Mouse (Mus musculus): ENCODE results near the gene Hfe2. TPM values are rescaled to one million over a fixed set of nuclear protein-coding genes. Genes with fewer than 3 reads are reported as not detected.
"Not testable (repeated sequence)": the region's sequence is repeated elsewhere in the genome, so short reads cannot be mapped to it uniquely, and the experiment has no call there.

Hfe2 gene
- polyA plus RNA-seq (2012; ENCODE audit: insufficient read depth, insufficient read length, low replicate concordance, missing spikeins): not detected in 2 replicates

DNA sequence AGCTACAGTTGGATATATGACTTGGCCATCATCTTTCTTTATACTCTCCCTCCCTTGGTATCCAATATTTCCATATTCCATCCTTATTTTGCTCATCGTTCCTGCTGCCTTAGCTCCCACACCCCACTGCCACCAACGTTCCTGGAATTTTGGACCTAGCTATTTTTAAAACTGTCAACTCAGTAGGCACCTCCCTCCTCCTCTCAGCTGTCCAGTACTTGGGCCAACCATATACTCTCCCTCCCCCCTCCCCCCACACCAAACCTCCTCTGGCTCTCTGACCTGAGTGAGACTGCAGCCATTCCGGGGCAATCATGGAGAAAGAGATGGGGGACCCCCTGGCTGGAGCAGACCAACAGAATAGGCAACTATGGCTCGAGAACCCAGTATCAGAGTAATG is at the start of gene Hfe2:
TSS of gene Hfe2 (plus strand) at position 259 of the 400 bp plus-strand sequence.
- WGBS: 82% methylated on average over 4 of the region's 4 CpGs
- no peak for TF ChIP-seq CTCF (IDR thresholded peaks at IDR 0.05; ENCODE audit: insufficient read depth, low read depth, low read length)
- no peak within 1 kb of the TSS for H3K4me3 ChIP-seq (ENCODE audit: insufficient read depth, low read depth, low read length)
- peaks cover 8% of the 10 kb centered on the region for H3K4me1 ChIP-seq (ENCODE audit: control insufficient read depth, insufficient read depth, low read length)
- no peak within 1 kb of the TSS for H3K27ac ChIP-seq (ENCODE audit: insufficient read depth, low read depth, low read length)

DNA sequence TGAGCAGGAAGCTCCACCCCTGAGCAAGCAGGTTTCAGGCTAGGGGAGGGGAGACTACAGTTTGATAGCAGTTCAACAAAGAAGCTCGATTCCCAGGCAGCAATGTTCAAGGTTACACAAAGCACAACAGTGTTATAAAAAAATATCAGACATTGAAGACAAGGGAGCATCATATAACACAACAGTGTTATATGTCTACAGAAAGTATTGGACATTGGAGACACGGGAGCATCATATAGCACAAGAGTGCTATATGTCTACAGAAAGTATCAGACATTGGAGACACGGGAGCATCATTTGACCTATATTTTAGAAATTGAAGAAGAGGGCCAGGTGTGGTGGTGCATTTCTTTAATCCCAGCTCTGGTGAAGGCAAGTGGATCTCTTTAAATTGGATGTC is 47.9 kb upstream of the Hfe2 start:
- no peak for TF ChIP-seq CTCF (IDR thresholded peaks at IDR 0.05; ENCODE audit: insufficient read depth, low read depth, low read length)
- TF ChIP-seq POLR2A (IDR thresholded peaks at IDR 0.05; ENCODE audit: insufficient read depth, low read depth, low read length): no peak
- Histone ChIP-seq H3K4me3 (ENCODE audit: insufficient read depth, low read depth, low read length) (no peak overlapping the region), H3K4me1 (ENCODE audit: control insufficient read depth, insufficient read depth, low read length) (peaks cover 5% of the 10 kb centered on the region), H3K27ac (ENCODE audit: insufficient read depth, low read depth, low read length) (no peak overlapping the region)
- WGBS: 60% methylated on average over 3 of the region's 3 CpGs

DNA sequence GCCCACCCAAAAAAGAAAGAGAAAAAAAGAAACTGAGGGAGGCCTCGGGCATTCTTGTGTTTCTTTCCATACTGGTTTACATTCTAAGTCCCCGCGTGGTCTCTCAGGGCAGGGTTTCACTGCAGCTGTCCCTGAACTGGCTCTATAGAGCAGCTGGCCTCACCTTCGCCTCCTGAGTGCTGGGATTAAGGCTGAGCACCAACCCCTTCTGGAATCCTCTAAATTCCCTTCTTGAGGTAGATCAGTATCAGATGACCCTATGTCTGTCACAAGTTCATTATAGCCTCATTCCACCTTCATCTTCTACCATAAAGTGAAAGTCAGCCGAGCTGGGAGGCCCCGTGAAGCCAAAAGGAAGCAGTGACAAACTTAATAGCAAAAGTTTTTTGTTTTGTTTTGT is 47.4 kb upstream of the Hfe2 start:
- no peak overlapping the region for H3K27ac ChIP-seq (ENCODE audit: insufficient read depth, low read depth, low read length)
- H3K4me3 ChIP-seq (ENCODE audit: insufficient read depth, low read depth, low read length): no peak overlapping the region
- H3K4me1 ChIP-seq (ENCODE audit: control insufficient read depth, insufficient read depth, low read length): peaks cover 5% of the 10 kb centered on the region
- TF ChIP-seq POLR2A (IDR thresholded peaks at IDR 0.05; ENCODE audit: insufficient read depth, low read depth, low read length): no peak
- no peak for TF ChIP-seq CTCF (IDR thresholded peaks at IDR 0.05; ENCODE audit: insufficient read depth, low read depth, low read length)
- WGBS: 83% methylated on average over 6 of the region's 6 CpGs

DNA sequence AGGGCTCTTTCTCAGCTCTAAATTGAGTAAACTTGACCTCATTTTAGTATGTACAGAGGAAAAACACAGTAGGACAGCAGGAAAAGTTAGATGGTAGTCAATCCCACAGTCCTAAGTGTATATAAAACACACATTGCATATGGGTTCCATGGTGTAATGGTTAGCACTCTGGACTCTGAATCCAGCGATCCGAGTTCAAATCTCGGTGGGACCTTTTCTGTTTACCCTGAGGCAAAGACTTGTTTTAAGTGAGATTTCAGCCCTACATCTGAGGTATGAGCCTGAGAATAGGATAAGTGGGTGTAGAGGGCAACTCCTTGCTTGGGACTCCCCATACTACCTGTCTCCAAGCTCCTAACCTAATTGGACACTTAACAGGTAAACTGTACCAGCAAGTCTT is 45.7 kb upstream of the Hfe2 start:
- H3K4me3 ChIP-seq (ENCODE audit: insufficient read depth, low read depth, low read length): no peak overlapping the region
- WGBS: 31% methylated on average over 3 of the region's 3 CpGs
- peaks cover 5% of the 10 kb centered on the region for H3K4me1 ChIP-seq (ENCODE audit: control insufficient read depth, insufficient read depth, low read length)
- no peak overlapping the region for H3K27ac ChIP-seq (ENCODE audit: insufficient read depth, low read depth, low read length)
- no peak for TF ChIP-seq POLR2A (IDR thresholded peaks at IDR 0.05; ENCODE audit: insufficient read depth, low read depth, low read length)

DNA sequence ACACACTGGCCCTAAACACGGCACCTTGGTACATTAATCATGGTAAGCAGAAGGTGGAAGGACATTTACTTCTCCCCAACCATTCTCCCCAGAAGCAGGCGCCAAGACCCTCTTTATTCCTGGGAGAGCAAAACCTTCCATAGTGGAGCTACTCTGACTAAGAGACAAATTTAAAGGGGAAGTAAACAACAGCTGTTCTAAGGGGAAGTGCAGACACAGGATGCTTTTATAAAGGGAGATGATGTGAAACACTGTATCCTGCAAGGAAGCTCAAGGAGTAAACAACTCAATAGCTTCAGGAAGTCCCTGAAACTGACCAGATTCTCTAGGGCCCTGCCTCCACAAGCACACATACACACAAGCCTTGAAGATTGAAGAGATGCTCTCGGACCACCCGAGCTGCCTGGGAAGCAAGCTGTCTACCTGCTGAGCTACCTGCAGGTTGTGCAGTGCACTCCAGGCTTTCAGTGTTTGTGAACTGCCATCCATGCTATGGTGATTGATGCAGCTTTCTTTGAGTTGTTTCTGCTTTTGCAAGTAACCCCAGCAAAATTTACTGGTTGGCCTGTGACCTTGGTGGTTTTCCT is 44.2 kb upstream of the Hfe2 start:
- H3K4me1 ChIP-seq (ENCODE audit: control insufficient read depth, insufficient read depth, low read length): no peaks in the 10 kb centered on the region
- no peak overlapping the region for H3K4me3 ChIP-seq (ENCODE audit: insufficient read depth, low read depth, low read length)
- 95% methylated on average over 4 of the region's 4 CpGs for WGBS
- H3K27ac ChIP-seq (ENCODE audit: insufficient read depth, low read depth, low read length): no peak overlapping the region
- TF ChIP-seq POLR2A (IDR thresholded peaks at IDR 0.05; ENCODE audit: insufficient read depth, low read depth, low read length): no peak
- TF ChIP-seq CTCF (IDR thresholded peaks at IDR 0.05; ENCODE audit: insufficient read depth, low read depth, low read length): no peak

DNA sequence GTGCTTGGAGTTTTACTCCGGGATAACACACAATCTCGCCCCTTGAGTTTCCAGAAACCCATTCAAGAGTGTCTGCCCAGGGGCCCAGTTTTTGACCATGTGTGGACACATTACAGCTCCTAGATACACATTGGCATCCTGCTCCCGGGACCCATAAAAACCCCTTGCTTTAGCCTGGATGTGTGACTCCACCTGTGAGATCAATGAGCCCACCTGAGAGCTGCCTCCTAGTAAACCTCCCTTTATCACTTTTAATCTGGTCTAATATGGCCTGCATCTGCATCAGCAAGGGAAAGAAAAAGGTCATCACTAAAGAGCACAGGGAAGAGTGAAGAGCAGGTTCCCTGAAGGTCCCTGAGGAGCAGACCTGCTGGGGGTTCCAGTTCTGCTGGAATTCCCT is 43.1 kb upstream of the Hfe2 start:
- no peak overlapping the region for H3K4me3 ChIP-seq (ENCODE audit: insufficient read depth, low read depth, low read length)
- no peak for TF ChIP-seq CTCF (IDR thresholded peaks at IDR 0.05; ENCODE audit: insufficient read depth, low read depth, low read length)
- TF ChIP-seq POLR2A (IDR thresholded peaks at IDR 0.05; ENCODE audit: insufficient read depth, low read depth, low read length): no peak
- H3K27ac ChIP-seq (ENCODE audit: insufficient read depth, low read depth, low read length): no peak overlapping the region
- WGBS: 92% methylated on average over 3 of the region's 3 CpGs
- H3K4me1 ChIP-seq (ENCODE audit: control insufficient read depth, insufficient read depth, low read length): no peaks in the 10 kb centered on the region

DNA sequence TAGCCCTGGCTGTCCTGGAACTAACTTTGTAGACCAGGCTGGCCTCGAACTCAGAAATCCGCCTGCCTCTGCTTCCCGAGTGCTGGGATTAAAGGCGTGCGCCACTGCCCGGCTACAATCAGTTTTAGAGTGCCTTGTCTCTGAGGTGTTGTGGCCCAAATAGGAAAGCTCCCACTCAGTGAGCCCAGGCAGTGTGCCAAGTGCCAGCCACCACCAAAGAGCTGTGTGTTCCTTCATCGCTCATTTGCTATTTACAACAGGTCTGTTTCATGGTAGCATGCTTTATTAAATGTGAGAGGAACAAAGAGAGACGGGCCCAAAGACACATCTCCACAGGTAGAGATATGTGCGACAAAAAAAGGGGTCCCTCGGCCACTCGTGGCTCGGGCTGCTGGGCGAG is 42.5 kb upstream of the Hfe2 start:
- 89% methylated on average over 13 of the region's 13 CpGs for WGBS
- Histone ChIP-seq H3K27ac (ENCODE audit: insufficient read depth, low read depth, low read length) (no peak overlapping the region), H3K4me3 (ENCODE audit: insufficient read depth, low read depth, low read length) (no peak overlapping the region), H3K4me1 (ENCODE audit: control insufficient read depth, insufficient read depth, low read length) (no peaks in the 10 kb centered on the region)
- TF ChIP-seq POLR2A (IDR thresholded peaks at IDR 0.05; ENCODE audit: insufficient read depth, low read depth, low read length): no peak
- TF ChIP-seq CTCF (IDR thresholded peaks at IDR 0.05; ENCODE audit: insufficient read depth, low read depth, low read length): no peak

DNA sequence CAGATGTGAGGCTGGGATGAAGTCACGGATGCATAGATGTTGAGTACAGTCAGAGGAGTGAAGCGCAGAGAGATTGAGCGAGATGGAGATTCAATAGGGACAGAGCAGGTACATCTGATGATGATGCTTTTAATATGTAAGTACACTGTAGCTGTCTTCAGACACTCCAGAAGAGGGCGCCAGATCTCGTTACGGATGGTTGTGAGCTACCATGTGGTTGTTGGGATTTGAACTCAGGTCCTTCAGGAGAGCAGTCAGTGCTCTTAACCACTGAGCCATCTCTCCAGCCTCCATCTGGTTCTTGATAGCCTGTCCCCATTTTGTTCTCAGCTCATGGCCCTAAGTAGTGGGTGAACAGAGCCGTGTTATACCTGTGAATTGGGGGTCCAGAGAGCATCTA is 41.9 kb upstream of the Hfe2 start:
- not testable (repeated sequence) for H3K27ac ChIP-seq (ENCODE audit: insufficient read depth, low read depth, low read length); H3K4me1 ChIP-seq (ENCODE audit: control insufficient read depth, insufficient read depth, low read length); H3K4me3 ChIP-seq (ENCODE audit: insufficient read depth, low read depth, low read length)
- 57% methylated on average over 7 of the region's 7 CpGs for WGBS

DNA sequence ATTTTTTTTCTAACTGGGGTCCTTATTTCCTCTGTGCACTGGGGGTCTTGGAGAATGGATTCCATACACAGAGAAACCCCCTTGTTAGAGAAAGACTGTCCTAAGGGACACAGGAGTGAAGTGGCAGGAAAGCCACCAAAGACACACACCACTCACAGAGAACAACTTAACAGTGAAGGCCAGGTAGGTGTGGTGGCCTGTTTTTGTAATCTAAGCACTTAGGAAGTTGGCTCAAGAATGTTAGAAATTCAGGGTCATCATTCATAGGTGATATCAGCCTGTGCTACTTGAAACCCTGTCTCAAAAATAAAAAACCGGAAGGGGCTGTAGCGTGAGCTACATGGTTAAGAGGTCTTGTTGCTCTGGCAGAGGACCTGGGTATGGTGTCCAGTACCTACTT is 41.0 kb upstream of the Hfe2 start:
- Histone ChIP-seq H3K4me3 (ENCODE audit: insufficient read depth, low read depth, low read length) (no peak overlapping the region), H3K27ac (ENCODE audit: insufficient read depth, low read depth, low read length) (no peak overlapping the region), H3K4me1 (ENCODE audit: control insufficient read depth, insufficient read depth, low read length) (no peaks in the 10 kb centered on the region)
- TF ChIP-seq CTCF (IDR thresholded peaks at IDR 0.05; ENCODE audit: insufficient read depth, low read depth, low read length) (no peak), POLR2A (IDR thresholded peaks at IDR 0.05; ENCODE audit: insufficient read depth, low read depth, low read length) (no peak)
- WGBS: 99% methylated on average over 2 of the region's 2 CpGs

DNA sequence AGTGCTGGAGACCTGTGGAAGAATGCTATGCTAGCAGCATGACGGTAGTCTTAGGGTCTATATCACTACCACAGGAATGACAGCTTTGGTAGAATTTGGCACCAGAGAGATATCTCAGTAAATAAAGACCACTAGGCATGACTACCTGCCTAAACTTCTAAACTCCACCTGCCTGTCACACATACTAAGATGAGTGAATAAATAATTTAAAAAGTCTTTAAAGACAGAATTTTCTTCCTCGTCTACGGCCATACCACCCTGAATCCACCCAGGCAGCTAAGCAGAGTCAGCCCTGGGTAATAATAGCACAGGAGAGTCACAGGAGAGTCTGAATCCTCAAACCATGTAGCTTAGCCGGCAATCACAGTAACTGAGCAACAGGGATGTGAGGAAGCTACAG is 40.1 kb upstream of the Hfe2 start:
- whole genome bisulfite sequencing: 89% methylated on average over 4 of the region's 4 CpGs
- no peak overlapping the region for H3K4me3 ChIP-seq (ENCODE audit: insufficient read depth, low read depth, low read length)
- TF ChIP-seq CTCF (IDR thresholded peaks at IDR 0.05; ENCODE audit: insufficient read depth, low read depth, low read length) (no peak), POLR2A (IDR thresholded peaks at IDR 0.05; ENCODE audit: insufficient read depth, low read depth, low read length) (no peak)
- H3K27ac ChIP-seq (ENCODE audit: insufficient read depth, low read depth, low read length): no peak overlapping the region
- no peaks in the 10 kb centered on the region for H3K4me1 ChIP-seq (ENCODE audit: control insufficient read depth, insufficient read depth, low read length)
